Mouse (Mus musculus) midbrain, embryonic 10.5 days (tissue): ENCODE measurements at regions not wholly inside any gene's neighbourhood (a gene's known extent, or its start where the extent isn't known, plus 50 kb on each side); places are given as distances from the start of the nearest gene placed in this dataset.

Source experiments
- DNase-seq: peaks from one replicate; pipeline ENCODE4 v3.0.0-alpha.2; 2017; ENCODE audit warnings: low spot score
- H3K27ac ChIP-seq: fragments of 300-500 bp; sonication (generic); replicated peaks from 2 replicates; pipeline ENCODE4 v1.5.1; 2016; ENCODE audit warnings: mild to moderate bottlenecking
- H3K27me3 ChIP-seq: fragments of 300-500 bp; sonication (generic); 2 replicates; pipeline ENCODE4 v1.6.1; 2016; ENCODE audit warnings: low read depth, mild to moderate bottlenecking; ENCODE audit not compliant: poor library complexity, severe bottlenecking
- H3K36me3 ChIP-seq: fragments of 300-500 bp; sonication (generic); 2 replicates; pipeline ENCODE4 v1.6.1; 2016; ENCODE audit warnings: mild to moderate bottlenecking, moderate library complexity
- H3K4me1 ChIP-seq: fragments of 300-500 bp; sonication (generic); 2 replicates; pipeline ENCODE4 v1.6.1; 2016
- H3K4me3 ChIP-seq: fragments of 300-500 bp; sonication (generic); 2 replicates; pipeline ENCODE4 v1.5.1; 2016; ENCODE audit warnings: mild to moderate bottlenecking, moderate library complexity
- H3K9me3 ChIP-seq: fragments of 300-500 bp; sonication (generic); replicated peaks from 2 replicates; pipeline ENCODE4 v1.6.1; 2016; ENCODE audit warnings: mild to moderate bottlenecking
- WGBS: fragments of 180-500 bp; shearing (Covaris S2); methylation state at CpG from one replicate; pipeline ENCODE4 v1.1.7; 2016; 5-methylcytosine and 5-hydroxymethylcytosine counted together

DNA sequence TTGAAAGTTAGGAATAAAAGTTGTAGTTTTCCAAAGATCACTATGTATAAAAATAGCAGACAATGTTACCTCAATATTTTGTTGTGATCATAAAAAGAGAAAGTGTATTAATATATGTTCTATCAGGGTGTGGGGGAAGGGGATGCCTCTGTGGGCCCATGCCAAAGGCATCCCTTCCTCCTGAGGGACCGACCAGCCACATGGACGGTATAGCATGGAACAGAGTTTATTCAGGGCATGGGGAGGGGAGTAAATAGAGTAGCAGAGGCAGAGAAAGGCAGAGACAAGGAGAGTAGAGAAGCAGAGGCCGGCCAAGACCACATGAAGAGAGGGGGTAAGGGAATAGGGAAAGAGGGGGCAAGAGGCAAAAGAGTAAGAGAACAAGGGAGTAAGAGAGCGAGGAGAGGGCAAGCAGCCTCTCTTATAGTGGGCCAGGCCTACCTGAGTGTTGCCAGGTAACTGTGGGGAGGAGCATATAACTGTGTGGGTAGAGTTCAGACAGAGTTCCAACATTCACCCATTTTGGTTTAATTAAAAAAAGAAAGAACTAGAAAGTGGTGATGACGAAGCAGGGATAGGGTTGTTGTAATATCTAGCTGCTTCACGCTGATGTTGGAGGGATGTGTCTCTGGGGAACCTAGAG lies 131.7 kb upstream of the Klf6 start:
- WGBS: 66% methylated on average over 6 of the region's 6 CpGs
- peaks cover 10% of the 10 kb centered on the region; the same call in 1 of the 2 replicates for H3K27me3 ChIP-seq
- H3K9me3 ChIP-seq: no peaks in the 10 kb centered on the region
- H3K27ac ChIP-seq: peak overlapping the region; percentile 55; the same call in 1 of the 2 replicates
- H3K36me3 ChIP-seq: no peaks in the 10 kb centered on the region
- H3K4me3 ChIP-seq: no peak overlapping the region
- no peak for DNase-seq
- peaks cover 24% of the 10 kb centered on the region for H3K4me1 ChIP-seq

DNA sequence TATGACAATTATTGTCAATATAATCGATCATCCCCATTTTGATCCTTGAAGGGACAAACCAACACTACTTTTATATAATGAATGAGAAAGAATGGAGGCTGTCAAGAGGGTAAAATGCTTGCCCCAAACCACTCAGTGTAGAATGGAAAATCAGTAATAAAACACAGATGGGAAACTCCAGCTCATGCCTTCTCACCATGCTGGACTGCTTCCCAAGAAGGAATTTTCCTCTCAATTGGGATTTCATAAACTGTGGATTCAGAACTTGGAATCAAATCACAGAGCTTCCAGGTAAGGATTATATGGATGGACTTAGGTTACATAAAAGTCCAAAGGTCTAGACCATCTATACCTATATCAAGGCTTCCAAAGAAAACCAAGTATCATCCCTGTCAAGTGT lies 129.1 kb upstream of the Klf6 start:
- Histone ChIP-seq H3K27ac (no peak overlapping the region), H3K27me3 (0 out of 2 replicates have a peak, but pooled peaks cover 10% of the 10 kb centered on the region), H3K36me3 (no peaks in the 10 kb centered on the region), H3K4me1 (peaks cover 24% of the 10 kb centered on the region), H3K9me3 (no peaks in the 10 kb centered on the region), H3K4me3 (no peak overlapping the region)
- 92% methylated on average over 1 of the region's 1 CpGs for WGBS
- DNase-seq: no peak

GRCm38 (mm10) chr13:5735027-5735624 lies 126.2 kb upstream of the Klf6 start:
- H3K4me3 ChIP-seq: no peak overlapping the region
- no peak for DNase-seq
- H3K9me3 ChIP-seq: no peaks in the 10 kb centered on the region
- H3K36me3 ChIP-seq: no peaks in the 10 kb centered on the region
- H3K27ac ChIP-seq: no peak overlapping the region
- H3K27me3 ChIP-seq: 0 out of 2 replicates have a peak, but pooled peaks cover 7% of the 10 kb centered on the region
- H3K4me1 ChIP-seq: peaks cover 4% of the 10 kb centered on the region

GRCm38 (mm10) chr13:5736472-5736871 lies 124.8 kb upstream of the Klf6 start:
- Histone ChIP-seq H3K36me3 (no peaks in the 10 kb centered on the region), H3K27me3 (no peaks in the 10 kb centered on the region), H3K4me3 (no peak overlapping the region), H3K9me3 (no peaks in the 10 kb centered on the region), H3K27ac (no peak overlapping the region), H3K4me1 (no peaks in the 10 kb centered on the region)
- no peak for DNase-seq
- WGBS: 95% methylated on average over 6 of the region's 6 CpGs

- 90% methylated on average over 7 of the region's 7 CpGs for WGBS
- Histone ChIP-seq H3K36me3 (no peaks in the 10 kb centered on the region), H3K27ac (no peak overlapping the region), H3K9me3 (no peaks in the 10 kb centered on the region), H3K4me3 (no peak overlapping the region), H3K27me3 (no peaks in the 10 kb centered on the region), H3K4me1 (no peaks in the 10 kb centered on the region)
- DNase-seq: no peak
Measured at GRCm38 (mm10) chr13:5737214-5737613, 124.1 kb upstream of the Klf6 start.

DNA sequence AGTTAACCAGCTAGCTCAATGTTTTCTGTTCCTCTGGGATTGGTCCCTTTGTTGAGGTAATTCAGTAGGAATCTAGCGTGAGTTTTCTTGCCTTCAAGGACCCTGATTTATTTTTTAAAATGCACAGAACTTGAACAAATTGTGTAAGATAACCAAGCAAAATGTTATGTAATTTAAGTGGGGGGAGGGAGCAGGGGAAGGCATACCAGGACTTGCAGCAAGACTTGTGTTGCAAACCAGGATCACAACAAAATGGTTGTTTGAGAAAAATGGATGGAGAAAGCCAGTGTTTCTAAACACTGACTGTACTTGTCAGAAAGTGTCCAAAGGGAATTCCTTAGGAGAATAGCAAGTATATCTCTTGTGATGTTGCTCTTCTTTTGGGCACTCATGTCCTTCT lies 120.5 kb upstream of the Klf6 start:
- Histone ChIP-seq H3K9me3 (no peaks in the 10 kb centered on the region), H3K4me3 (no peak overlapping the region), H3K27ac (no peak overlapping the region), H3K4me1 (no peaks in the 10 kb centered on the region), H3K27me3 (no peaks in the 10 kb centered on the region), H3K36me3 (no peaks in the 10 kb centered on the region)
- DNase-seq: no peak
- 88% methylated on average over 1 of the region's 1 CpGs for WGBS

- Histone ChIP-seq H3K4me3 (no peak overlapping the region), H3K4me1 (no peaks in the 10 kb centered on the region), H3K36me3 (no peaks in the 10 kb centered on the region), H3K27me3 (no peaks in the 10 kb centered on the region), H3K27ac (no peak overlapping the region), H3K9me3 (no peaks in the 10 kb centered on the region)
- 93% methylated on average over 6 of the region's 6 CpGs for WGBS
- no peak for DNase-seq
Measured at GRCm38 (mm10) chr13:5744949-5745348, 116.3 kb upstream of the Klf6 start.

DNA sequence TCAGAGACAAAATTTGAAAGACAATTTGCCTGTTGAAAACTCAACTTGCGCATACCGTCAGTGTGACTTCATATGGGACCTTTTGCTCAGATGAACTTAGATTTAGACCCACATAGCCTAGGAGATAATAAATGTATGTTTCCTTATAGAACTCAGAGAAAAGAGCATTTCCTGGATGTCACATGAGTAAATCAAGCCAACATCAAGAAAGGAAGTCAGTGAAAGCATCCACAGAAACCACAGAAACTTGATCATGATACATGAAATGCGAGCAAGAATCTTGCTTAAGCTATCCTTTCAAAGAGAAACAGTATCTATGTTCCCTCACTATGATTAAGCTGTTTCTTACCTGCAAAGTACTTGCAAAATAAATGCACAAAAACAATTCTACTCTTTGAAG lies 104.1 kb upstream of the Klf6 start:
- Histone ChIP-seq H3K9me3 (no peaks in the 10 kb centered on the region), H3K4me1 (no peaks in the 10 kb centered on the region), H3K27ac (no peak overlapping the region), H3K4me3 (no peak overlapping the region), H3K27me3 (no peaks in the 10 kb centered on the region), H3K36me3 (no peaks in the 10 kb centered on the region)
- 94% methylated on average over 3 of the region's 3 CpGs for WGBS
- DNase-seq: no peak

DNA sequence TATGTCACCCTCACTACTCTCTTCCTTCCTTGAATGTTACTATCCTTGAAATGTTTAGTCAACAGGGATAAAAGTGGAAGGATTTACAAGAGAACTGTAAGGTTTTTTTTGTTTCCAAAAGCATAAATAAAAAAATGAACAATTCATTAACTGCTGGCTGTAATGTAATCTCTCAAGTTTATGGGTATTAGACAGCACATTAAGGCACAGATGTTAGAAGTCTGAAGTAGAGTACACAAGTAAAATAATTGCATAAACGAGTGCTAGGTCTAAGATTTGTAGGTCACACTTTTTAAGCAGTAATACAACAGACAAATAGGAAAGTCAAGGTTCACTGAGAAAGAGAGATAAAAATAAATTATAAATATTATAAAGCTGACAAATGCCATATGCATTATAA lies 103.3 kb upstream of the Klf6 start:
- Histone ChIP-seq H3K27ac (no peak overlapping the region), H3K9me3 (no peaks in the 10 kb centered on the region), H3K27me3 (no peaks in the 10 kb centered on the region), H3K4me1 (no peaks in the 10 kb centered on the region), H3K4me3 (no peak overlapping the region), H3K36me3 (no peaks in the 10 kb centered on the region)
- no peak for DNase-seq
- 84% methylated on average over 1 of the region's 1 CpGs for WGBS

DNA sequence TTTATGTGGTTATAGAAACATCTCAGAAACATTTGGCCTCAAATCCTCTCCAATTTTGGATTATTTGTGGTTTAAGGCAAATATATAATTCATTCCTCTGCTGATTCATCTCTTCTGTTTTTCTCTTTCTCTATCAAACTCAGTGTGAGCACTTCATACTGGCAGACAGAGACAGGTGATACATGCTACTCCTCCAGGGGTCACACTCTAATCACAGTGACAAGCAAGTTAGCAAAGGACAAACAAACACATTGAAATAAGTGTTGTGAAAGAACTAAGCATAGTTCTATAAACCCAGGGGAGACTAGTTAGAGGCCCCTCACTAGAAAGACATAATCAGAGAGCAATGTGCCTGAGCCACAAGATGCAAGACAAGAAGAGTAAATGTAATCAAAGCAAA lies 101.3 kb upstream of the Klf6 start:
- no peaks in the 10 kb centered on the region for H3K27me3 ChIP-seq
- no peaks in the 10 kb centered on the region for H3K36me3 ChIP-seq
- no peaks in the 10 kb centered on the region for H3K4me1 ChIP-seq
- H3K27ac ChIP-seq: no peak overlapping the region
- no peak for DNase-seq
- no peaks in the 10 kb centered on the region for H3K9me3 ChIP-seq
- no peak overlapping the region for H3K4me3 ChIP-seq

DNA sequence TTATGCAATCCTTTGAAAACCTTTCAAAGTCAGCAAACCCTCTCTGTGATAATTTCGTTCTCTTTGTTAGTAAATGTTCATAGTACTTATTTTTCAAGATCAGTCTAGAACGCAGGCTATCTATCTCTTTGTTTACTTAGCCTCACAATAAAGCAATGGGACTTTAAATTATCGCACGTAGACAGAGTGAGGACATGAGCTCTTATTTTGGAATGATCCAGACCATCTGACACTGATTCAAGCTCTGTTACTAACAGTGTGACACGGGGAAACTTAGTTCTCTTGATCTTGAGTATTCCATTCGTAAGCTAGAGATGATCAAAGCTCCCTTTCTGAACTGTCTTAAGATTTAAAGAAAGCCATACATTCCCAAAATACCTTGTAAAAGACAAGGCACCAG lies 94.9 kb upstream of the Klf6 start:
- 91% methylated on average over 6 of the region's 6 CpGs for WGBS
- Histone ChIP-seq H3K4me3 (no peak overlapping the region), H3K27me3 (no peaks in the 10 kb centered on the region), H3K36me3 (no peaks in the 10 kb centered on the region), H3K27ac (no peak overlapping the region), H3K4me1 (no peaks in the 10 kb centered on the region), H3K9me3 (no peaks in the 10 kb centered on the region)
- no peak for DNase-seq

DNA sequence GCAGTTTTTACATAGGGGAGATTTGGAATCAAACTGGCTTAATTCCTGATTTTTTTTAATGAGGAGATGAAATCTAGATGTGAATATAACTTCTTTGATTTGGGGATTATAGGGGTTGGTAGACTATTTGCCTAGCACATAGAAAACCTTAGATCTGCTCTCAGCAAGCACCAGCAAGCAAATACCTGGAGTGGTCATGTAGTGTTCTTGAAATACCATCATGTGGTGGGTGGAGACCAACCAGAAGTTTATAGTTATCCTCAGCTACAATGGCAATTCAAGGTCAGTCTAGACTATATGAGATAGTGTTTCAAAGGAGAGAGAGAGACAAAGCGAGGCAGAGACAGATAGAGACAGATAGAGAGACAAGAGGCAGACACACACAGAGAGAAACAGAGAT lies 94.1 kb upstream of the Klf6 start:
- H3K36me3 ChIP-seq: no peaks in the 10 kb centered on the region
- no peak overlapping the region for H3K4me3 ChIP-seq
- DNase-seq: no peak
- H3K9me3 ChIP-seq: no peaks in the 10 kb centered on the region
- H3K27me3 ChIP-seq: no peaks in the 10 kb centered on the region
- 100% methylated on average over 1 of the region's 1 CpGs for WGBS
- H3K4me1 ChIP-seq: no peaks in the 10 kb centered on the region
- no peak overlapping the region for H3K27ac ChIP-seq

- H3K27ac ChIP-seq: no peak overlapping the region
- 98% methylated on average over 2 of the region's 2 CpGs for WGBS
- H3K4me3 ChIP-seq: no peak overlapping the region
Measured at GRCm38 (mm10) chr13:5768699-5769098, 92.6 kb upstream of the Klf6 start.

More at GRCm38 (mm10) chr13:5768699-5769098, 92.6 kb upstream of the Klf6 start:
- Histone ChIP-seq H3K4me1 (no peaks in the 10 kb centered on the region), H3K9me3 (no peaks in the 10 kb centered on the region), H3K27me3 (no peaks in the 10 kb centered on the region), H3K36me3 (no peaks in the 10 kb centered on the region)
- DNase-seq: no peak
